Mouse (Mus musculus): ENCODE results near the gene 0610010K14Rik. TPM values are rescaled to one million over a fixed set of nuclear protein-coding genes. Genes with fewer than 3 reads are reported as not detected.

The 0610010K14Rik gene
- total and polyA plus RNA-seq, 3 experiments: 27.7 to 153 (median 75.2) TPM

DNA sequence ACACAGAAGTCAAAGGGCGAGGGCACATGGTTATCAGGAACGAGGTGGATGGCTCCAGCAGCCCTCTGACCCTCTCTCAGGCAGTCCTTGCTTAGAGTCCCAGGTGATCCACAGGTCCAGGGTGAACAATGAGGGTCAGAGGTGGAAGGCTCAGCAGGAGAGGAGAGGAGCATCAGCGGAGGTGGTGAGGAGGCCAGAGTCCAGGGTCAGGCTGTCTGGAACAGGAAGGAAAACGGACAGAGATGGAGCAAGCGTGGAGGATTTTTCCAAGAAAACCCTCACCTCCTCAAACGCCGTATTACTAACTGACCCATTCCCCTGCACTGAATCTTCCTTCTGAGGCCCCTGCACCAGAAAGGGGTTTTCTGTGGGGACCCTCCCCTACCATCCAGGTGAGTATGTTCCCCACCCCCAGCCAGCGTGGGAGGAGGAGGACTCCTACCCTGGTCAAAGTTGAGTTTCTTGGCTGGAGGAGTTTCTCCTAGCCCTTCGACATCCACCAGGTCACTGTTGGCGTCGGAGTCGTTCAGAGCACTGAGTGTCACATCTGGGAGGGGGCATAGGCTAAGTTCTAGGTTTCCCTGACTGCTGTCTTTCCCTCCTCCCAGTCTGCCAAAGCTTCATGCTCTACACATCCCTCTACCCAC lies 2.3 kb downstream of the 0610010K14Rik start:
- Histone ChIP-seq H3K27me3 (replicated peaks) (no peaks in the 10 kb centered on the region), H3K27ac (ENCODE audit: insufficient read depth, low read depth) (no peak overlapping the region), H3K36me3 (replicated peaks in 1 of 2; ENCODE audit: control insufficient read depth in 1 of 2, insufficient read depth in 1 of 2, low read length in 1 of 2) (peaks cover 10 to 27% of the 10 kb centered on the region in 2 experiments), H3K4me1 (ENCODE audit: control insufficient read depth in 1 of 2, insufficient read depth in 2 of 2) (peaks cover 4 to 32% of the 10 kb centered on the region in 2 experiments), H3K4me2 (ENCODE audit: insufficient read depth, low read depth, poor library complexity, severe bottlenecking) (no peak overlapping the region), H3K9me3 (replicated peaks; ENCODE audit: low read length) (no peaks in the 10 kb centered on the region), H3K9ac (ENCODE audit: insufficient read depth, low read depth) (no peak overlapping the region), H3K79me2 (replicated peaks; ENCODE audit: control insufficient read depth, extremely low read depth, insufficient read depth, poor library complexity, severe bottlenecking) (peaks cover 12% of the 10 kb centered on the region), H3K4me3 (replicated peaks in 1 of 3; ENCODE audit: low read depth in 2 of 3, low read length in 2 of 3, poor library complexity in 1 of 3) (no peak overlapping the region)
- in situ Hi-C loops (cut with MboI; ENCODE audit: low pct_ligation_motif_present, low pct_unique_long_range_greater_than_20kb, low sequenced_read_pairs) (loop anchor here (25.0 kb wide), 2 partner anchors 377 to 527 kb away; partner anchors contain the start of genes 4930544D05Rik, Chrne and Zfp3), dilution Hi-C loops (cut with MboI; ENCODE audit: extremely low pct_ligation_motif_present, extremely low pct_unique_long_range_greater_than_20kb, low sequenced_read_pairs) (no loop called here)
- DNase-seq (ENCODE audit: extremely low read depth): no peak
- no peak for TF ChIP-seq MYC (IDR thresholded peaks at IDR 0.05; ENCODE audit: low read depth, low read length)
- TF ChIP-seq POLR2A (IDR thresholded peaks at IDR 0.05; ENCODE audit: low read depth, low read length): no peak
- no peak for TF ChIP-seq TBP (conservative IDR thresholded peaks at IDR 0.05; ENCODE audit: low read depth, low read length)
- TF ChIP-seq SMC3 (IDR thresholded peaks at IDR 0.05; ENCODE audit: low read depth, low read length): no peak
- TF ChIP-seq MEF2A (IDR thresholded peaks at IDR 0.05; ENCODE audit: borderline replicate concordance, low read depth, low read length): no peak
- no peak for TF ChIP-seq ZC3H11A (IDR thresholded peaks at IDR 0.05; ENCODE audit: low read depth, low read length)
- TF ChIP-seq BHLHE40 (IDR thresholded peaks at IDR 0.05; ENCODE audit: low read depth, low read length): no peak
- no peak for TF ChIP-seq CHD2 (IDR thresholded peaks at IDR 0.05; ENCODE audit: low read length)
- TF ChIP-seq USF1 (IDR thresholded peaks at IDR 0.05; ENCODE audit: low read depth, low read length): no peak
- no peak for TF ChIP-seq ZKSCAN1 (IDR thresholded peaks at IDR 0.05; ENCODE audit: borderline replicate concordance, low read depth, low read length)
- TF ChIP-seq NRF1 (IDR thresholded peaks at IDR 0.05; ENCODE audit: low read depth, low read length): no peak
- TF ChIP-seq SIN3A (IDR thresholded peaks at IDR 0.05; ENCODE audit: low read length): no peak
- no peak for TF ChIP-seq ELF1 (IDR thresholded peaks at IDR 0.05; ENCODE audit: low read depth, low read length)
- no peak for TF ChIP-seq NELFE (IDR thresholded peaks at IDR 0.05; ENCODE audit: low read depth, low read length)
- no peak for TF ChIP-seq HCFC1 (IDR thresholded peaks at IDR 0.05; ENCODE audit: low read depth, low read length)
- no peak for TF ChIP-seq MAFK (IDR thresholded peaks at IDR 0.05; ENCODE audit: insufficient replicate concordance, low read length)
- TF ChIP-seq UBTF (IDR thresholded peaks at IDR 0.05; ENCODE audit: low read depth, low read length): no peak
- TF ChIP-seq JUND (conservative IDR thresholded peaks at IDR 0.05; ENCODE audit: low read depth, low read length): no peak
- TF ChIP-seq IRF4 (IDR thresholded peaks at IDR 0.05; ENCODE audit: low read depth, low read length): no peak

DNA sequence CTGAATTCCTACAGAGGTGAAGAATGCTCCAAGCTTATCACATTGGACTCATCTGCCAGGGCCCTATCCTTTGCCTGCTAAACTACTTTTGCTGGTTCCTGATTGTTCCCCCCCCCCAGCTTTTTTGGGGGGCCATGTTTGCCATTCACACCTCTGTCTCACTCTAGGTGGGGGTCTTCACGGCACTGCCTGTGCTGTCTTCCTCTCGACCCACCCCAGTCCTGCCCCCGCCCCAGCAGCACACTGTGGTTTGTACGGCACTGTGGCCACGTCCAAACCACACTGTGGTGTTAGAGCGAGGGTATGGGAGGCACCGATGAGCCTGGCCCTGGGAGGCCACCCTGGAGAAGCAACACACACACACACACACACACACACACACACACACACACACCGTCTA lies 3.2 kb downstream of the 0610010K14Rik start:
- H3K4me2 ChIP-seq (ENCODE audit: insufficient read depth, low read depth, poor library complexity, severe bottlenecking): no peak overlapping the region
- no peaks in the 10 kb centered on the region for H3K9me3 ChIP-seq (replicated peaks; ENCODE audit: low read length)
- peaks cover 4 to 37% of the 10 kb centered on the region in 2 experiments for H3K4me1 ChIP-seq (ENCODE audit: control insufficient read depth in 1 of 2, insufficient read depth in 2 of 2)
- no peak for TF ChIP-seq ZNF384 (IDR thresholded peaks at IDR 0.05; ENCODE audit: low read depth, low read length)
- no peak for TF ChIP-seq USF1 (IDR thresholded peaks at IDR 0.05; ENCODE audit: low read depth, low read length)
- no peak for TF ChIP-seq TBP (conservative IDR thresholded peaks at IDR 0.05; ENCODE audit: low read depth, low read length)
- TF ChIP-seq UBTF (IDR thresholded peaks at IDR 0.05; ENCODE audit: low read depth, low read length): no peak
- TF ChIP-seq ELF1 (IDR thresholded peaks at IDR 0.05; ENCODE audit: low read depth, low read length): no peak
- no peak for TF ChIP-seq CHD2 (IDR thresholded peaks at IDR 0.05; ENCODE audit: low read length)
- TF ChIP-seq MEF2A (IDR thresholded peaks at IDR 0.05; ENCODE audit: borderline replicate concordance, low read depth, low read length): no peak
- TF ChIP-seq MXI1 (IDR thresholded peaks at IDR 0.05; ENCODE audit: low read depth, low read length): no peak
- TF ChIP-seq TCF12 (IDR thresholded peaks at IDR 0.05; ENCODE audit: low read depth, low read length): no peak
- TF ChIP-seq SMC3 (IDR thresholded peaks at IDR 0.05; ENCODE audit: low read depth, low read length): no peak
- TF ChIP-seq JUN (IDR thresholded peaks at IDR 0.05; ENCODE audit: insufficient read depth, low read depth, low read length): no peak
- TF ChIP-seq USF2 (conservative IDR thresholded peaks at IDR 0.05; ENCODE audit: low read depth, low read length): no peak
- no peak for TF ChIP-seq EP300 (IDR thresholded peaks at IDR 0.05; ENCODE audit: low read length)
- no peak for TF ChIP-seq GABPA (IDR thresholded peaks at IDR 0.05; ENCODE audit: insufficient replicate concordance, low read depth, low read length)
- no peak for TF ChIP-seq ZMIZ1 (IDR thresholded peaks at IDR 0.05; ENCODE audit: low read depth, low read length)
- peaks cover 11% of the 10 kb centered on the region for H3K79me2 ChIP-seq (replicated peaks; ENCODE audit: control insufficient read depth, extremely low read depth, insufficient read depth, poor library complexity, severe bottlenecking)
- no peak overlapping the region for H3K9ac ChIP-seq (ENCODE audit: insufficient read depth, low read depth)
- peaks cover 2% of the 10 kb centered on the region for H3K27me3 ChIP-seq (replicated peaks)
- in situ Hi-C loops (cut with MboI; ENCODE audit: low pct_ligation_motif_present, low pct_unique_long_range_greater_than_20kb, low sequenced_read_pairs) (loop anchor here (25.0 kb wide), 2 partner anchors 378 to 528 kb away; partner anchors contain the start of genes 4930544D05Rik, Chrne and Zfp3), dilution Hi-C loops (cut with MboI; ENCODE audit: extremely low pct_ligation_motif_present, extremely low pct_unique_long_range_greater_than_20kb, low sequenced_read_pairs) (no loop called here)
- H3K36me3 ChIP-seq (replicated peaks in 1 of 2; ENCODE audit: control insufficient read depth in 1 of 2, insufficient read depth in 1 of 2, low read length in 1 of 2): peaks cover 10 to 27% of the 10 kb centered on the region in 2 experiments
- no peak for DNase-seq (ENCODE audit: extremely low read depth)
- H3K4me3 ChIP-seq (replicated peaks in 1 of 3; ENCODE audit: low read depth in 2 of 3, low read length in 2 of 3, poor library complexity in 1 of 3): no peak overlapping the region
- no peak overlapping the region for H3K27ac ChIP-seq (ENCODE audit: insufficient read depth, low read depth)

All from CH12.LX (cell line).